Mouse (Mus musculus) adrenal gland, postnatal 10 days (tissue): Measurements from ENCODE around the gene Adam29. TPM values are rescaled to one million over a fixed set of nuclear protein-coding genes. Genes with fewer than 3 reads are reported as not detected.
A peak's percentile ranks its signal among the peaks of the same experiment; 100 is the strongest.

ENCODE experiments used
- DNase-seq: peaks from one replicate; pipeline ENCODE4 v3.0.0; 2021; ENCODE audit warnings: mixed read lengths
- long read RNA-seq, 2 experiments: library from polyadenylated mRNA; stranded (forward); transcript quantifications; one replicate each; pipeline ENCODE4 v2.0.0; 2021
- total RNA-seq, 2 experiments: library from RNA; stranded (reverse); gene quantifications; 2 replicates each; pipeline ENCODE4 v1.2.3; 2021

The Adam29 gene
- total RNA-seq = not detected
- long read RNA-seq, experiment 1 = 0 reads
- long read RNA-seq, experiment 2 = 0 reads

DNA sequence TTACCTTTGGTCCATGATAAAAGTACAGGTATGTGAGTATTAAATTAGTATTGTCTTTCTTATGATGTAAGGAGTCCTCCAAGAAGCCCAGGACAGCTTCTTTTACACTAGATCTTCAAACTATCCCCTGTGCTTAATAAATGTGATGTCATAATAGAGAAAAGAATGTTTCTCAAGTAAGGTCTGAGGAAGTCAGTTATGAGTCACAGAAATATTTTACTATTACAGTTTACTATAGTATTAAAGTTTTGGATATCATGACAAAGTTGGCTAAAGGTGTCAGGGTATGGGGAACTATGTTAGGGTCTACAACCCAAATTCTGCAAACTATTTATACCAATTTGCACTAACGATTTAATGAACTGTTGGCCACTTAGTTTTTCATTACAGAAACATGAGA, at the start of gene Adam29:
TSS of gene Adam29 (minus strand) at position 101 of the 400 bp plus-strand sequence.
- no peak for DNase-seq

DNA sequence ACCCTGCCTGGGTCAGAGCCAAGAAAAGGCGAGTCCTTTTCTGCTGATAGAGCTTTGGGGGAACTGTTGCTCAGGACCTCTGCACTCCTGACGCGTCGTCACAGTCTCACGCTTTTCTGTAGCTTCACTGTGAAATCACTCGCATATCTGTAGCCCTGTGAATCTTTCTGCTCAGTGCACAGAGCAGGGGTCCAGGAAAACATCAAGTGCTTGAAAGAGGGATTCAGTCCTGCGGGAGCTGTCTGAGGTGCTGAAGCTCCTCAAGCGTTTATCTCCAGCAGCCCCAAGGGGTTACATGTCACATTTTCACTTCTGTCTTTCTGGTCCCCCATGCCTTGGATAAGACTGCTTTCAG, 33.8 kb upstream of the Adam29 start:
- peak; percentile 10 for DNase-seq

DNA sequence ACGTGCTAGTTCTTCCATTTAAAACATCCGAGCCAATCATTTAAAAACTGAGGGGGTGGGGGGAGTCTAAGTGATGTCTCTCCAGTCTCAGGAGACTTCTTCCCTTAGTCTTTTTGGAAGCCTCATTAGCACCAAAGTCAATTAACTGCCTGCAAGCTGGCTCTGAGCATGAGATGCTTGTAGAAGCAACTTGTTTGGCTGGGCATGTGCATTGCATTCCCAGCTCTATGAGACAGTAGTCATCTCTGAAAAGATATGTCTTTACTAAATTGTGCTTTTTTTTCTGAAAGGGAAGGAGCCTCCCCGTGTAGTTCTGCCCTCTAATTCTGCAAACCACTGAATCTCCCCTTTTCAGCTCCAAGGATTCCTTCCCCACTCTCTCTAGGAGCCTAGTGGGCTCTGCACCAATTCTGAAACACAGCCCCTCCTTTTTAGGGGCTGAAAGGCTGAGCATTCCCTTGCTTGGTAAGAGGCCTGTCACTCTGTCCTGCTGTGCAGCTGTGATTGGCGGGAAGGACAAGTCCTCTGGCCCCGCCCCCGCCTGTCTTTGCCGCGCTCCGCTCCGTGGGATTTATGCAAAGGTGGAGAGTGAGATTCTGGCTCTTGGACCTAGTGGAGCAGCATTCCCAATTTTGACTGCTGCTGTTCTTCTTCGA, 33.2 kb upstream of the Adam29 start, which contains the start of gene Glra3:
TSS of gene Glra3 (plus strand) at position 591 of the 656 bp plus-strand sequence.
- DNase-seq = peak; percentile 2

Other genes starting within 250 kb of the Adam29 start
- gene Glra3, start 33.5 kb upstream of the Adam29 start, total RNA-seq = under 1 TPM in 1 of 2 experiments, not detected in 1; 0.03 TPM